Mouse (Mus musculus) ES-Bruce4 (cell line): Measurements from ENCODE around the gene Tdrd12.

Source experiments
- CTCF ChIP-seq: IDR thresholded peaks from one replicate; pipeline ENCODE4 v1.8.1; 2011; ENCODE audit warnings: low read depth, low read length
- POLR2A ChIP-seq: IDR thresholded peaks from one replicate; pipeline ENCODE4 v1.8.1; 2011; ENCODE audit warnings: low read length; ENCODE audit not compliant: insufficient read depth

DNA sequence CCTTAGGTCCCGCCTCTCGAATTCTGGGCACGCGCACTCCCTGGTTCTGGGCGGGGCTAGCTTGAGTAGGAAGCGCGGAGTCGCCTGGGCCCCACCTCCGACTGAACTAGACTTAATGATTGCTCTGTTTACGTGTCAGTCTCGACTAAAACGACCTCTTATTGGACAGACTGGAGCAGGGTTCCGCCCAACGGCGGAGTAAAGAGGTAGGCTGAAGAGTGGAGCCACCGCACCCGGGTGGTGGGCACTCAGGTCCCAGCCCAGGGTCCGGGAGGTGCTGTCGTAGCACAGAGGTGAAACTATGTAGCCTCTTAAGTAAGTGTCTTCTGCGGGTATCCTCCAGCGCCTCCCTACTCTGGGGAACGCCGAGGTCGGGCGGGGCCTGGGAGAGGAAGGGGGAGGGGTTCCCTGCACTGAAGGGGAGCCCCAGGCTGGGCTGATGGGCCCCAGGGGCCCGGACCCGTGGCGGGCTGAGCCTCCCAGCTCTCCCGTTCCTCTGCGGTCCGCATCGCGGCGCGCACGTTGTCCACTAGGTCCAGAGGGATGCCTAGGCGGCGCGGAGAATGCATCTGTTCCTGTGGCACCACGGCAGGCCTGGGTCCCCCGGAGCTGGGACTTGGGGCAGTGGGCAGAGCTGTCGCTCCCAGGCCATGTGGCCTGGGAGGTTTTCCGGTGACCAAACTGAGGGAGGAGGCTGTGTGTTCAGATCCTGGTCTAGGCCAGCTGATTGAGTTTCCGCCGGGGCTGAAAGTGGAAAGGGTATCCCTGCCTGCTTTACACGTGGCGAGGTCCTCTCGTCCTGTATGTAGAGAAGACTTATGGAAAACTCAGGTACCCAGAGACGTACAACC, 48.7 kb upstream of the Tdrd12 start, which contains the start of gene Ankrd27:
- TF ChIP-seq CTCF (no peak), POLR2A (peak; percentile 95)
